Mouse (Mus musculus) embryonic fibroblast, embryonic 13.5 days (primary cell): ENCODE data around the gene Epb41l5. TPM values are rescaled to one million over a fixed set of nuclear protein-coding genes. Genes with fewer than 3 reads are reported as not detected.

ENCODE experiments used
- H3K27ac ChIP-seq: 2 replicates; pipeline ENCODE4 v1.5.1; 2012; ENCODE audit warnings: low read length, control low read depth, inconsistent platforms; ENCODE audit not compliant: insufficient read depth
- H3K4me1 ChIP-seq: 2 replicates; pipeline ENCODE4 v1.6.1; 2011; ENCODE audit warnings: low read length; ENCODE audit not compliant: control insufficient read depth, insufficient read depth
- H3K4me3 ChIP-seq: 2 replicates; pipeline ENCODE4 v1.5.1; 2011; ENCODE audit warnings: mild to moderate bottlenecking, control low read depth, low read length; ENCODE audit not compliant: insufficient read depth
- CTCF ChIP-seq: IDR thresholded peaks from 2 replicates; pipeline ENCODE4 v1.5.1; 2011; ENCODE audit warnings: mild to moderate bottlenecking, control low read depth, low read length, moderate library complexity, borderline replicate concordance; ENCODE audit not compliant: insufficient read depth
- POLR2A ChIP-seq: IDR thresholded peaks from 2 replicates; pipeline ENCODE4 v1.6.1; 2011; ENCODE audit warnings: low read depth, mild to moderate bottlenecking, control low read depth, low read length, moderate library complexity
- polyA plus RNA-seq: library from polyadenylated mRNA; stranded (reverse); fragments of >200 nt; gene quantifications from 2 replicates; pipeline ENCODE4 v1.2.4, GENCODE M21; 2011; ENCODE audit warnings: low read depth; ENCODE audit not compliant: missing spikeins, insufficient read length

The Epb41l5 gene
- polyA plus RNA-seq, 1 experiment, result 2.7 TPM

DNA sequence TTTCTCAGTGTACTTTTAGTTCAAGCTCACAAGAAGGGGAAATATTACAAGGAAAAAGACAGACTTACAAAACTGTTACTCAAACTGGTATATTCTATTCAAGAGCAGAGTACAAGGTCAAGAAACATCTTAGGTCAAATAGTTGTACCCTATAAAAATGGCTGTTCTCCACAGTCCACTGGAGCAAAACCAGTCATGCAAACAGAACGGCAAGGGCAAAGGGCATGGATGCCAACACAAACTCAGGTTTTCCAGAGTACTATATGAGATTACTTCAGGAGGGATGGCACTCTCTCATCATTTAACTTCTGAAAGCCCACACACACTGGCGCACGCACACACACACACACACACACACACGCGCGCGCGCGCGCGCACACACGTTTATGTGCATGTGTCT is 46.4 kb downstream of the Epb41l5 start:
- no peak overlapping the region for H3K27ac ChIP-seq
- TF ChIP-seq POLR2A (no peak), CTCF (no peak)
- H3K4me1 ChIP-seq, result no peaks in the 10 kb centered on the region
- no peak overlapping the region for H3K4me3 ChIP-seq

DNA sequence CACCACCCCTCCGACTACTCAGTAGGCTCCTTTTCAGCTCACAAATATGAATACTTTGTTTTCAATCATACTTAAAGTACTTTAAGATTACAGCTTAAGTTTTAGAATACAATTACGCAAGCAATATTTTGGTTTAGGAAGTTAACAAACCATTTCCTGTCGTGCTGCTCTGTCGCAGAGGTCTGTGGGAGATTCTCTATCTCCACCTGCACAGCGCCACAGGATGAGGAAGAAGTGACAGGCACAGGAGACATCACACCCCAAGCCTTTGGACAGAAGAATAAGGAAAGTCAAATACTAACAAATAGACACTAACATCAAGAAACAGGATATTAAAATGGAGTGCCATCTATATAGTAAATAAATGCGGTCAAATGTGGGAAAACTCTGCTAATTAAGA is 49.9 kb downstream of the Epb41l5 start:
- Histone ChIP-seq H3K4me1 (no peaks in the 10 kb centered on the region), H3K27ac (no peak overlapping the region), H3K4me3 (no peak overlapping the region)
- TF ChIP-seq CTCF, result no peak
- no peak for TF ChIP-seq POLR2A

GRCm38 (mm10) chr1:119596954-119597480 is 51.8 kb downstream of the Epb41l5 start:
- no peaks in the 10 kb centered on the region for H3K4me1 ChIP-seq
- no peak for TF ChIP-seq POLR2A
- no peak for TF ChIP-seq CTCF
- no peak overlapping the region for H3K4me3 ChIP-seq
- H3K27ac ChIP-seq, result no peak overlapping the region

- no peak overlapping the region for H3K4me3 ChIP-seq
- H3K4me1 ChIP-seq, result no peaks in the 10 kb centered on the region
- no peak overlapping the region for H3K27ac ChIP-seq
- no peak for TF ChIP-seq CTCF
- TF ChIP-seq POLR2A, result no peak
Observed at GRCm38 (mm10) chr1:119590041-119590440, 58.8 kb downstream of the Epb41l5 start.

GRCm38 (mm10) chr1:119584974-119585373 is 63.8 kb downstream of the Epb41l5 start:
- Histone ChIP-seq H3K4me3 (no peak overlapping the region), H3K4me1 (no peaks in the 10 kb centered on the region), H3K27ac (no peak overlapping the region)
- TF ChIP-seq POLR2A, result no peak
- no peak for TF ChIP-seq CTCF

DNA sequence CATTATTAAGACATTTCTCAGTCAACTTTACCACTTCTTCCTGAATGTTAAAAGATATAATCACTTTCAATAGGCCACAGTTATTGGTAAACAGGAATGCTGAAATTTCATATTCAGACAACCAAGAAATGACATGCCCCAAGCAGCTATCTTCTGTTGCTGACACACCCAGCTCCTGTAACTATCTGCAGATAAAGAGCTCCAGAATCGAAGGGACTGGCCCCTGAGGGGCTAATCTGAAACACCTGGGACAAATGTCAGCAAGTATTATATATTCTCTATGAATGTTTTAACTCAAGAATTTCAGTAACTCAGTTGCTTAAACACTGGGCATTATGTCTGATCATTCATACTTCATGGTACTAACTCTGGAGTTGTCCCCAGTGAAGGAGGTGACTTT is 78.7 kb downstream of the Epb41l5 start:
- Histone ChIP-seq H3K4me3 (no peak overlapping the region), H3K27ac (no peak overlapping the region), H3K4me1 (no peaks in the 10 kb centered on the region)
- no peak for TF ChIP-seq CTCF
- no peak for TF ChIP-seq POLR2A

DNA sequence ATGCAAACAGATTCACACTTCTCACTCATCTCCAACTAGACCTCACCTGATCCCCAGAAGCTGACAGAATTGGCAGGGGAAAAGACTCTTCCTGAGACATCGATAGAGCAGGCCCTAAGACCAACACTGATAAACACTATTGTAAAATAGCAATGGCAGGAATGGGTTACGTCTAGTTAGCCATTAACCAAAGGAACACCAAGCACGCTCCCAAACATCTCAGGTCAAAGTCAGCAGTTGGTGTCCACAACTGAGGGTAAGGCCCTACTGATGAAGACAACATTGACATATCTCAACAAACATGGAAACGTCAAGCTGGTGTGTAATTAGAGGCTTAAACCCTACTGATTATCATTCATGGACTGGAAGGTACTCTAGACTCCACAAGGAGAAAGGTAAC is 83.3 kb downstream of the Epb41l5 start:
- no peak for TF ChIP-seq CTCF
- Histone ChIP-seq H3K4me1 (no peaks in the 10 kb centered on the region), H3K27ac (no peak overlapping the region), H3K4me3 (no peak overlapping the region)

DNA sequence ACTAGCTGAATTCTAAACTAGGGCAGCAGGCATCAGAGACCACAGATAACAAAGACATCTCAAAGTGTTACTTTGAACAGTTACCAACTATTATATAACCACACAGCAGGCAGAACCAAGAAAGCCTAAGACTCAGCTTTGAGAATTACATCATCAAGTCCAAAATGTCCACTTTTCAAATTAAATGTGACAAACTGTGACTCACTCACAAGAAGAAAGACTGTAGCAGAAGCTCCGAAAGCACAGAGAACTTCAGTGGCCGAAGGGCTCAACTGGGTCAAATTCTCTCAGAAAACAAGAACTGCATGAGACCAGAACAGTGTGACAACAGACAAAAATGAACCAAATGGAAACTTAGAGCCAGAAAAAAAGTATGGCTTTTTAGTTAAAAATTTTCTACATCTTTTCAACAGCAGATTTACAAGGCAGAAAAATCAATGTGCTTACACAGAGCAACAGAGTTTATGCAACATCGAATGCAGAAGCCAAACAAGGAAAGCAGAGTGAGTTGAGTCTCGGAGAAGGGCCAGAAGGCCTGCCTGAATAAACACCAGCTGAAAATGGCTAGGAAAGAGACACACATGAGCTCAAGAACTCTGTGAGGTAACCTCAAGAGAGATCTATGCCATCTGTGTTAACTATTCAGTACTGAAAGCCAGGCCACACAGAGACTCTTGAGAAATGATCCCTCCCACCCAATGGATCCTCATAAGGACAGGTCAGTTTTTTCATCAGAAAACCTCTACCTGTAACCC is 91.0 kb downstream of the Epb41l5 start:
- H3K4me1 ChIP-seq, result no peaks in the 10 kb centered on the region
- no peak overlapping the region for H3K27ac ChIP-seq
- TF ChIP-seq POLR2A, result no peak
- no peak for TF ChIP-seq CTCF
- no peak overlapping the region for H3K4me3 ChIP-seq

DNA sequence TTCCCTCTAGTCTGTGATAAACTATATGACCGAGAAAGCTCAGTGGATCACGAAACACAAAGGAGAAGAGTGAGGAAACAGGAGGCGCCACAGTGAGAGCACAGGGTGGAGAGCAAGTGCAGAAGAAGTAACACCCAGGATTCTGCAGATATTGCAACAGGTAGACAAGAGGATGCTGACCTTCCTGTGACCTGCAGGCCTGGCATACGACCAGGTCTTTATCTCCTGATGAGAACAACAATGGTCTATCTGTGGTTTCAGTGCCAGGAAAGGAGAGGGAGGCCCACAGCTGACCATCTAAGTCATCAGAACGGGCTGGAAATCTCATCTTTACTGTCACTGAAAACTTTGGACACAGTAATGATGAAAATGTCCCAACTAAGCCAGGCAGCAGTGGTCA is 93.1 kb downstream of the Epb41l5 start:
- Histone ChIP-seq H3K4me1 (no peaks in the 10 kb centered on the region), H3K27ac (no peak overlapping the region), H3K4me3 (no peak overlapping the region)
- no peak for TF ChIP-seq CTCF

GRCm38 (mm10) chr1:119551651-119552050 is 97.1 kb downstream of the Epb41l5 start:
- Histone ChIP-seq H3K27ac (no peak overlapping the region), H3K4me3 (no peak overlapping the region), H3K4me1 (no peaks in the 10 kb centered on the region)
- TF ChIP-seq POLR2A, result no peak
- TF ChIP-seq CTCF, result no peak
